Mouse (Mus musculus) heart, adult 9 months (tissue): ENCODE results near the gene Gm20870.
"Not testable (repeated sequence)": the region's sequence is repeated elsewhere in the genome, so short reads cannot be mapped to it uniquely, and the experiment has no call there.

Experiments
- DNase-seq, 2 experiments: peaks; one replicate each; pipeline ENCODE4 v3.0.0; 2022; ENCODE audit warnings: low spot score in 2 of 2

Gene Gm20870

DNA sequence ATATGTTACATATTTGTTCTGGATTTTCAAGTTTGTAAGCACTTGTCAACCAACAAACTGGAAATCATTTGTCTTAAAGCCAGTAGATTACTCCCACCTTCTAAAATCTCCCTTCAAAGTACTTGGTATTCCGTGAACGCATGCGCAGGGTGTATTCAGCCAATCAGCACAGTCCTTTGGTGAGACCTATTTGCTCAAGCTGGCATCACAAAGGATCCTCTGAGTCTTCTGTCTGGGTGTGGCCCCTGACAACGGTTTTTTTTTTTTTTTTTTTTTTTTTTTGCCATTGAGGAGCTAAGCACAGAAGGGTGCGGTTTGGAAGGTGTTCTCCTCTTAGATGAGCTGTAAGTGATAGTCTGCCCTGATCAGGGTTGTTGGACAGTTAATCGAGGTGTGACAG lies at the start of gene Gm20870:
Gene Gm20870 (plus strand): TSS at position 301 of the 400 bp plus-strand sequence.
- not testable (repeated sequence) for DNase-seq
